Mouse (Mus musculus) bone marrow, adult 2 months (tissue): Measurements from ENCODE around the gene Rab3a. TPM values are rescaled to one million over a fixed set of nuclear protein-coding genes. Genes with fewer than 3 reads are reported as not detected.

Experiments used
- H3K27ac ChIP-seq: fragments of 200-500 bp; 2 replicates; pipeline ENCODE4 v1.5.1; 2012; ENCODE audit warnings: low read depth, mild to moderate bottlenecking, control low read depth, inconsistent platforms, low read length; ENCODE audit not compliant: control insufficient read depth, poor library complexity, insufficient read depth
- H3K4me1 ChIP-seq: fragments of 200-500 bp; 2 replicates; pipeline ENCODE4 v1.6.1; 2011; ENCODE audit warnings: low read length; ENCODE audit not compliant: control insufficient read depth, insufficient read depth
- H3K4me3 ChIP-seq: fragments of 200-500 bp; replicated peaks from 2 replicates; pipeline ENCODE3; 2011; ENCODE audit warnings: mild to moderate bottlenecking, low read depth, low read length, control low read depth; ENCODE audit not compliant: control insufficient read depth
- CTCF ChIP-seq: fragments of 200-500 bp; IDR thresholded peaks from 2 replicates; pipeline ENCODE4 v1.5.1; 2011; ENCODE audit warnings: low read length, control low read depth; ENCODE audit not compliant: control insufficient read depth, insufficient read depth
- POLR2A ChIP-seq: fragments of 200-500 bp; IDR thresholded peaks from 2 replicates; pipeline ENCODE4 v1.6.1; 2011; ENCODE audit warnings: low read depth, mild to moderate bottlenecking, control low read depth, low read length, borderline replicate concordance; ENCODE audit not compliant: control insufficient read depth
- WGBS: fragments of 180-500 bp; shearing (Covaris S2); methylation state at CpG from one replicate; pipeline ENCODE4 v1.1.7; 2018; 5-methylcytosine and 5-hydroxymethylcytosine counted together
- polyA plus RNA-seq: library from polyadenylated mRNA; stranded (reverse); fragments of >200 nt; gene quantifications from 2 replicates; pipeline ENCODE4 v1.2.4, GENCODE M21; 2011; ENCODE audit warnings: low replicate concordance; ENCODE audit not compliant: missing spikeins, insufficient read depth, insufficient read length

Rab3a gene
- polyA plus RNA-seq, 1 experiment: 13.3 TPM

- no peak overlapping the region for H3K27ac ChIP-seq
- H3K4me3 ChIP-seq: no peak overlapping the region
- TF ChIP-seq CTCF (no peak), POLR2A (peak; percentile 6; the same call in 1 of the 2 replicates)
- 82% methylated on average over 11 of the region's 11 CpGs for WGBS
- no peaks in the 10 kb centered on the region; the same call in 1 of the 2 replicates for H3K4me1 ChIP-seq
Measured at GRCm38 (mm10) chr8:70780093-70780492, 25.6 kb downstream of the Rab3a start.

- TF ChIP-seq POLR2A (no peak), CTCF (no peak)
- Histone ChIP-seq H3K4me1 (no peaks in the 10 kb centered on the region; the same call in 1 of the 2 replicates), H3K4me3 (no peak overlapping the region), H3K27ac (no peak overlapping the region)
- WGBS: 93% methylated on average over 25 of the region's 25 CpGs
Measured at GRCm38 (mm10) chr8:70786291-70787050, 32.0 kb downstream of the Rab3a start.

- WGBS: 82% methylated on average over 3 of the region's 3 CpGs
- no peaks in the 10 kb centered on the region; the same call in 1 of the 2 replicates for H3K4me1 ChIP-seq
- H3K27ac ChIP-seq: no peak overlapping the region
- no peak for TF ChIP-seq POLR2A
- no peak for TF ChIP-seq CTCF
- no peak overlapping the region for H3K4me3 ChIP-seq
Measured at GRCm38 (mm10) chr8:70787051-70787445, 32.6 kb downstream of the Rab3a start.

GRCm38 (mm10) chr8:70787941-70788667 is 33.6 kb downstream of the Rab3a start:
- 86% methylated on average over 30 of the region's 30 CpGs for WGBS
- Histone ChIP-seq H3K27ac (no peak overlapping the region), H3K4me1 (peaks cover 5% of the 10 kb centered on the region), H3K4me3 (no peak overlapping the region)
- TF ChIP-seq CTCF (no peak), POLR2A (no peak)

GRCm38 (mm10) chr8:70789046-70789445 is 34.6 kb downstream of the Rab3a start:
- no peak overlapping the region for H3K27ac ChIP-seq
- peak; percentile 12; the same call in 1 of the 2 replicates for TF ChIP-seq POLR2A
- no peak for TF ChIP-seq CTCF
- peaks cover 7% of the 10 kb centered on the region for H3K4me1 ChIP-seq
- H3K4me3 ChIP-seq: no peak overlapping the region
- 90% methylated on average over 10 of the region's 10 CpGs for WGBS

- TF ChIP-seq POLR2A (no peak), CTCF (no peak)
- WGBS: 26% methylated on average over 8 of the region's 8 CpGs
- H3K4me3 ChIP-seq: peak overlapping the region; percentile 82
- H3K4me1 ChIP-seq: peaks cover 7% of the 10 kb centered on the region
- H3K27ac ChIP-seq: peak overlapping the region; percentile 78
Measured at GRCm38 (mm10) chr8:70790846-70791245, 36.4 kb downstream of the Rab3a start.

- 3% methylated on average over 7 of the region's 7 CpGs for WGBS
- TF ChIP-seq POLR2A (peak; percentile 52; the same call in 1 of the 2 replicates), CTCF (no peak)
- H3K4me1 ChIP-seq: peaks cover 7% of the 10 kb centered on the region
- peak overlapping the region; percentile 82 for H3K4me3 ChIP-seq
- H3K27ac ChIP-seq: peak overlapping the region; percentile 78
Measured at GRCm38 (mm10) chr8:70791294-70791701, 36.8 kb downstream of the Rab3a start.
